Mouse (Mus musculus): ENCODE results near the gene Zfhx3.

- no peak for TF ChIP-seq EP300 (IDR thresholded peaks at IDR 0.05)
- TF ChIP-seq CTCF (IDR thresholded peaks at IDR 0.05) = no peak
Measured at GRCm38 (mm10) chr8:107998874-107999273, 56.4 kb downstream of the Zfhx3 start.
